Mouse (Mus musculus): ENCODE results near the gene Gaa. TPM values are rescaled to one million over a fixed set of nuclear protein-coding genes. Genes with fewer than 3 reads are reported as not detected.

Gaa gene
- total and polyA plus RNA-seq, 2 experiments from 2014 or later = 56.3 to 91.1 TPM

DNA sequence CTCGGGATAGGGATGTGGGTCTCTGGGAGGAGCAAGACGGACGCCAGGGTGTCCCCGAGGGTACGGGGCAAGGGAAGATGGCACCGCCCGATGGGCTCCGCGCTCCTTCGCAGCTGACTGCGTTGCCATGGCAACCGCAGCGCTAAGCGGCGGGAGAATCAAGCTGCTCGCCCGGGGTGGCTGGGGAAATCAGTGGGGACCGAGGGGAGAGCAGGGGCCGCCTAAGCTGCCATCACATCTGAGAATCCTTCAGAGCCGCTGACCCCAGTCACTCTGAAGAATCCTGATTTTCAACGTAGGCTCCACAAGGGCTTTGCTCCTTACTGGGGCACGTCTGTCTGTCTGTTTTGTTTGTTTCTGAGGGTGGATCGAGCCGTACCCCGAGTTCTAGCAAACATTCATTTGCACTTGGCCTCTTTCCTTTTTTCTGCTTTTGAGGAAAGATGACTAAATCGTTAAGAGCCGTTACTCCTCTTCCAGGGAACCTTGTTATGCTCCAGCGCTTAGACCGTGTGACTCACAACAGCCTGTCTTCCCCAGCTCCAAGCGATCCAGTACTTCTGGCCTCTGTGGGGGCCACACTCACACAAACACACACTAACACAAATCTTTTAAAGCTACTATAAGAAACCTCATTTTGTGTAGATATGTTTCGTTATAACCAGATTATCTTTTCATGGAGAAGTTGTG lies 32.7 kb downstream of the Gaa start:
- H3K36me3 ChIP-seq (replicated peaks; ENCODE audit: control insufficient read depth, insufficient read depth, low read length) = peaks cover 19% of the 10 kb centered on the region
- no peak for TF ChIP-seq CTCF (IDR thresholded peaks at IDR 0.05; ENCODE audit: low read depth)
- TF ChIP-seq EP300 (IDR thresholded peaks at IDR 0.05; ENCODE audit: low read depth) = no peak
- H3K4me3 ChIP-seq (ENCODE audit: low read depth, low read length) = peak overlapping the region; percentile 61
- H3K9me3 ChIP-seq (replicated peaks; ENCODE audit: control insufficient read depth, low read length) = no peaks in the 10 kb centered on the region
- DNase-seq (ENCODE audit: low spot score) (no peak), ATAC-seq (ENCODE audit: insufficient read depth, low read depth) (no peak)
- H3K4me2 ChIP-seq (ENCODE audit: low read depth, low read length) = peak overlapping the region; percentile 79
- no peaks in the 10 kb centered on the region for H3K27me3 ChIP-seq (ENCODE audit: control insufficient read depth, insufficient read depth, low read length)
- whole genome bisulfite sequencing = 2% methylated on average over 31 of the region's 31 CpGs
- peak overlapping the region; percentile 87 for H3K27ac ChIP-seq (ENCODE audit: low read depth)
- H3K9ac ChIP-seq (replicated peaks; ENCODE audit: low read depth, low read length) = peak overlapping the region; percentile 66
- H3K4me1 ChIP-seq (ENCODE audit: control insufficient read depth, insufficient read depth) = peaks cover 19% of the 10 kb centered on the region

DNA sequence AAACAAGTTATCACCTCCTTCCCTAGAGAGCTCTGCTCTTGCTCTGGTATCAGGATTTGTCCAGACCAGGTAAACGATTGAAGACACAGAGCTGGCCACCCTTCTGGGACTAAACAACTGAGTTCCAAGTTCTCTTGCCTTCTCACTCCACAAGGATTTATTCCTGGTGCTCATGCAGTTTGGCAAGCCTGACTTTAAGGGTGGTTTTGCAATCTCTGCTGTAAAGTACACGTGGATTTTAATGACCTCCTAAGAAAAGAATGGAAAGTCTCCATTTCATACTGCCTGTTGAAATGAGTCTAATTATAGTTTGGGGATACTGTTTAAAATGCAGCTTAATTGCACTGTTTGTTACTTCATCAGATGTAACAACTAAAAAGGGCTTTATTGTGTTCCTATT lies 33.3 kb downstream of the Gaa start:
- 23% methylated on average over 2 of the region's 2 CpGs for WGBS

DNA sequence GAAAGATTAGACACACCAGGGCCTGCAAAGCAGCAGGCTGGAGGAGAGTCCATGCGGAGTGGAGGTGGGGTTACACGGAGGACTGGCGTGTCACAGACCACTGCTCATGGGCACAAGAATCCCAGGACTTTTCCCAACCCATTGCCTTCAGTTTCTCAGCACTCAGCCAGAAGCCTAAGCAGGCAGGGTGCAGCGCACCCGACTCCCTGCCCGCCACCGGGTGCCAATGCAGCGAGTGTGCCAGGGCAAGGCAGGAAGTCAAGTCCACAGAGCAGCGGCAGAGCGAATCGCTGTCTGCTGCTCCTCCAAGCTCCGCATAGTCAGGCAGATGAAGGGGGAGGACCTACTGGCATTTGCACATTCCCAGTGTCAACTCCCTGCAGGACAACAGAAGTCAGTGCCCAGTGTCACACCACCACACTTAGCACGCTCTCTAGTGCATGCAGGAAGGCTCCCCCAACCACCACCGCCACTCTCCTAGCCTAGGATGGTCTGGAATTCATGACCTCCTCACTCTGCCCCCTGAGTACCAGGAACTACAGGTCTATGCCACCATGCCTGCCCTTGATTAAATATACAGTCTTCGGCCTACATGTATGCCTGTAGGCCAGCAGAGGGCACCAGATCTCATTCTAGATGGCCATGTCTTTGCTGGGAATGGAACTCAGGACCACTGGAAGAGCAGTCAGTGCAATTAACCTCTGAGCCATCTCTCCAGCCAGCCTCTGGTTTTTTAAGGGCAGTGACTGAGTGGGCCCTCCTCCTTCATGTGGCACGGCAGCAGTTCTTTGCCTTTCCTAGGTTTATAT lies 37.4 kb downstream of the Gaa start:
- H3K4me2 ChIP-seq (ENCODE audit: low read depth, low read length) = no peak overlapping the region
- H3K4me1 ChIP-seq (ENCODE audit: control insufficient read depth, insufficient read depth) = peaks cover 22% of the 10 kb centered on the region
- TF ChIP-seq CTCF (IDR thresholded peaks at IDR 0.05; ENCODE audit: low read depth) = peak; percentile 70
- no peak for TF ChIP-seq EP300 (IDR thresholded peaks at IDR 0.05; ENCODE audit: low read depth)
- no peak overlapping the region for H3K27ac ChIP-seq (ENCODE audit: low read depth)
- ATAC-seq (ENCODE audit: insufficient read depth, low read depth) = peak; percentile 37; the same call in 1 of the 2 replicates
- no peaks in the 10 kb centered on the region for H3K9me3 ChIP-seq (replicated peaks; ENCODE audit: control insufficient read depth, low read length)
- 44% methylated on average over 16 of the region's 16 CpGs for WGBS
- H3K4me3 ChIP-seq (ENCODE audit: low read depth, low read length) = no peak overlapping the region
- H3K27me3 ChIP-seq (ENCODE audit: control insufficient read depth, insufficient read depth, low read length) = no peaks in the 10 kb centered on the region
- DNase-seq (ENCODE audit: low spot score) = peak; percentile 55
- H3K9ac ChIP-seq (replicated peaks; ENCODE audit: low read depth, low read length) = no peak overlapping the region
- no peaks in the 10 kb centered on the region for H3K36me3 ChIP-seq (replicated peaks; ENCODE audit: control insufficient read depth, insufficient read depth, low read length)

More for the DNA sequence above, 33.3 kb downstream of the Gaa start:
- H3K4me1 ChIP-seq (ENCODE audit: control insufficient read depth, insufficient read depth) = peaks cover 21% of the 10 kb centered on the region
- H3K27me3 ChIP-seq (ENCODE audit: control insufficient read depth, insufficient read depth, low read length) = no peaks in the 10 kb centered on the region
- DNase-seq (ENCODE audit: low spot score) (no peak), ATAC-seq (ENCODE audit: insufficient read depth, low read depth) (no peak)
- no peak overlapping the region; the same call in none of the 2 replicates for H3K9ac ChIP-seq (replicated peaks; ENCODE audit: low read depth, low read length)
- no peak overlapping the region for H3K4me2 ChIP-seq (ENCODE audit: low read depth, low read length)
- no peak overlapping the region for H3K27ac ChIP-seq (ENCODE audit: low read depth)
- no peak overlapping the region for H3K4me3 ChIP-seq (ENCODE audit: low read depth, low read length)
- H3K9me3 ChIP-seq (replicated peaks; ENCODE audit: control insufficient read depth, low read length) = no peaks in the 10 kb centered on the region
- H3K36me3 ChIP-seq (replicated peaks; ENCODE audit: control insufficient read depth, insufficient read depth, low read length) = peaks cover 13% of the 10 kb centered on the region
- TF ChIP-seq EP300 (IDR thresholded peaks at IDR 0.05; ENCODE audit: low read depth) (no peak), CTCF (IDR thresholded peaks at IDR 0.05; ENCODE audit: low read depth) (no peak)

DNA sequence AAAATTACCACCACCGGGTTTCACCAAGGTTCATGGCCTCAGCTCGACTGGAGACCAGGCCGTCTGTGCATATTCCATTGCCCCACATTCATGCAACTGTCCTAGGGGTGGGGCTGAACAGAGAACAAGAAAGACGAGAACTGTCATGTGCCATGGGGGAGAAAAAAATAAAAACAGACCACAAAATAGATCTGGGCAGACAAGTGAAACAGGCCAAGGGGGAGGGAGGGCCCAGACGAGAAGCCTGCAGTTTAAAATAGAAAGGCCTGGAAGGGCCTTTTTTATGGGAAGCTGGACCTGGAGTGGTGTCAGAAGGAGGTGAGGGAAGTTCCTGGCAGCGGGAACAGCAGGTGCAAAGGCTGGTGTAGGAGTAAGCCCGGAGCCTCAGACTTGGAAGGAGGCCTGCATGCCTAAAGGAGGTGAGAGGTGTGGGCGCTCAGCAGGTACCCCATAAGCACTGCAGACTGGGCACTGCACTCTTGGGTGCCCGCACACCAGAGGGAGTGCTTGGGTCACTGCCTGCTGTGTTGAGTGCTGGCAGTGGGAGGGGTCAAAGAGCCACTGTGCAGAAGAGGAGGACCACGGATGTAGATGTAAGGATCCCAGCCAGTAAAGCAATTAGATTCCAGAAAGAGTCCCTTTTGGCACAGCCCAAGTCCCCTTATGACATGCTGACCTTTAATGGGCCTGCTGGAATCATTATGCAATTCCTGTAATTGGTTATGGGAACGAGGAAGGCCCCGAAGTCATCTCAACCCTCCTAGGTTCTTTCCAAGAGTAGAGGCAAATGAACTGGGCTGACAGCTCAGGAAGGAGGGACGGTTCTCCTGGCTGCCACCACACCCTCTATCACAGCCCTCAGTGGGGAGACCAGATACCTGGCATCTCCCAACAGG lies 39.3 kb downstream of the Gaa start:
- no peaks in the 10 kb centered on the region for H3K27me3 ChIP-seq (ENCODE audit: control insufficient read depth, insufficient read depth, low read length)
- 38% methylated on average over 13 of the region's 13 CpGs for WGBS
- H3K4me3 ChIP-seq (ENCODE audit: low read depth, low read length) = no peak overlapping the region
- H3K9ac ChIP-seq (replicated peaks; ENCODE audit: low read depth, low read length) = no peak overlapping the region
- TF ChIP-seq EP300 (IDR thresholded peaks at IDR 0.05; ENCODE audit: low read depth) (no peak), CTCF (IDR thresholded peaks at IDR 0.05; ENCODE audit: low read depth) (no peak)
- H3K27ac ChIP-seq (ENCODE audit: low read depth) = peak overlapping the region; percentile 76
- no peaks in the 10 kb centered on the region for H3K9me3 ChIP-seq (replicated peaks; ENCODE audit: control insufficient read depth, low read length)
- ATAC-seq (ENCODE audit: insufficient read depth, low read depth) (peak; percentile 22), DNase-seq (ENCODE audit: low spot score) (peak; percentile 21)
- H3K4me1 ChIP-seq (ENCODE audit: control insufficient read depth, insufficient read depth) = peaks cover 16% of the 10 kb centered on the region; the same call in 1 of the 2 replicates
- H3K4me2 ChIP-seq (ENCODE audit: low read depth, low read length) = no peak overlapping the region
- H3K36me3 ChIP-seq (replicated peaks; ENCODE audit: control insufficient read depth, insufficient read depth, low read length) = no peaks in the 10 kb centered on the region

DNA sequence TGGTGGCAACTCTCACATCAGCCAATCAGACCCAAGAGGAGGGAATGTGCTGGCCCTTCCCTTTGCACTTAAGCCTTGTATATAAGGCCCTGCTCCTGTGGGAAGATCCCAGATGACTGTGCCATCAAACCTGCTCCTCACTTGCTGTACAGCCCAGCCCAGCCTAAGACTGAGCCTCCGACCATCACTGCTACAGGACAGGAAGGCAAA lies 39.9 kb downstream of the Gaa start, which contains the start of gene Card14:
Gene Card14 (plus strand): TSS at position 111 of the 210 bp plus-strand sequence.
- DNase-seq (ENCODE audit: low spot score) = no peak
- H3K4me3 ChIP-seq (ENCODE audit: low read depth, low read length) = no peak within 1 kb of the TSS
- no peak for ATAC-seq (ENCODE audit: insufficient read depth, low read depth)
- peak within 1 kb of the TSS; percentile 76 for H3K27ac ChIP-seq (ENCODE audit: low read depth)
- no peak within 1 kb of the TSS for H3K9ac ChIP-seq (replicated peaks; ENCODE audit: low read depth, low read length)
- TF ChIP-seq CTCF (IDR thresholded peaks at IDR 0.05; ENCODE audit: low read depth) (no peak), EP300 (IDR thresholded peaks at IDR 0.05; ENCODE audit: low read depth) (no peak)
- H3K9me3 ChIP-seq (replicated peaks; ENCODE audit: control insufficient read depth, low read length) = no peaks in the 10 kb centered on the region
- H3K4me2 ChIP-seq (ENCODE audit: low read depth, low read length) = no peak within 1 kb of the TSS
- peaks cover 16% of the 10 kb centered on the region; the same call in 1 of the 2 replicates for H3K4me1 ChIP-seq (ENCODE audit: control insufficient read depth, insufficient read depth)
- no peaks in the 10 kb centered on the region for H3K27me3 ChIP-seq (ENCODE audit: control insufficient read depth, insufficient read depth, low read length)
- WGBS = 63% methylated on average over 1 of the region's 1 CpGs
- no peaks in the 10 kb centered on the region for H3K36me3 ChIP-seq (replicated peaks; ENCODE audit: control insufficient read depth, insufficient read depth, low read length)
